Mouse (Mus musculus): ENCODE results near the gene Rab25.
A peak's percentile ranks its signal among the peaks of the same experiment; 100 is the strongest.

The Rab25 gene

GRCm38 (mm10) chr3:88541622-88542401, 6.3 kb downstream of the Rab25 start:
- DNase-seq = peak; percentile 16

GRCm38 (mm10) chr3:88540085-88540484, 8.0 kb downstream of the Rab25 start:
- DNase-seq = peak; percentile 14

- DNase-seq = peak; percentile 14
Measured at GRCm38 (mm10) chr3:88539397-88539796, 8.7 kb downstream of the Rab25 start.

- peak; percentile 14 for DNase-seq
Measured at GRCm38 (mm10) chr3:88538271-88539145, 9.6 kb downstream of the Rab25 start.

- no peak for DNase-seq
Measured at GRCm38 (mm10) chr3:88537146-88537545, 11.0 kb downstream of the Rab25 start.

- peak; percentile 85 for DNase-seq
Measured at GRCm38 (mm10) chr3:88536103-88536930, 11.8 kb downstream of the Rab25 start.

- peak; percentile 11 for DNase-seq
Measured at GRCm38 (mm10) chr3:88535527-88535926, 12.6 kb downstream of the Rab25 start.

GRCm38 (mm10) chr3:88535005-88535404, 13.1 kb downstream of the Rab25 start:
- DNase-seq = no peak

- no peak for DNase-seq
Measured at GRCm38 (mm10) chr3:88533706-88534105, 14.4 kb downstream of the Rab25 start.

- peak; percentile 70 for DNase-seq
Measured at GRCm38 (mm10) chr3:88532689-88533511, 15.2 kb downstream of the Rab25 start.

GRCm38 (mm10) chr3:88532299-88532674, 15.8 kb downstream of the Rab25 start, which contains the start of gene Mex3a:
Gene Mex3a (plus strand): TSS chr3:88532395.
- DNase-seq = peak; percentile 45

GRCm38 (mm10) chr3:88531348-88532298, 16.5 kb downstream of the Rab25 start:
- DNase-seq = peak; percentile 94

GRCm38 (mm10) chr3:88530082-88530864, 17.8 kb downstream of the Rab25 start:
- peak; percentile 20 for DNase-seq

GRCm38 (mm10) chr3:88529204-88530000, 18.7 kb downstream of the Rab25 start:
- DNase-seq = peak; percentile 21

GRCm38 (mm10) chr3:88528646-88529045, 19.5 kb downstream of the Rab25 start:
- peak; percentile 34 for DNase-seq

GRCm38 (mm10) chr3:88527565-88527964, 20.5 kb downstream of the Rab25 start:
- peak; percentile 42 for DNase-seq

GRCm38 (mm10) chr3:88526157-88527131, 21.7 kb downstream of the Rab25 start:
- DNase-seq = peak; percentile 93

GRCm38 (mm10) chr3:88525021-88525420, 23.1 kb downstream of the Rab25 start:
- no peak for DNase-seq

Measured in kidney, postnatal 10 days (tissue).